Mouse (Mus musculus): ENCODE results near the gene Galnt9. TPM values are rescaled to one million over a fixed set of nuclear protein-coding genes. Genes with fewer than 3 reads are reported as not detected.
A peak's percentile ranks its signal among the peaks of the same experiment; 100 is the strongest.

Galnt9 gene
- polyA plus RNA-seq, 1 experiment from 2014 or later = 8.4 TPM

- 85% methylated on average over 3 of the region's 3 CpGs for WGBS
Observed at GRCm38 (mm10) chr5:110609425-110609824, 65.3 kb downstream of the Galnt9 start.

GRCm38 (mm10) chr5:110609868-110610267 lies 65.7 kb downstream of the Galnt9 start:
- peaks cover 4% of the 10 kb centered on the region; the same call in 1 of the 2 replicates for H3K4me1 ChIP-seq
- H3K4me3 ChIP-seq = no peak overlapping the region
- no peak for ATAC-seq (ENCODE audit: low FRiP score, low read depth)
- no peak overlapping the region for H3K9ac ChIP-seq (replicated peaks)
- H3K27me3 ChIP-seq = no peaks in the 10 kb centered on the region; the same call in 1 of the 2 replicates
- no peak overlapping the region for H3K27ac ChIP-seq (replicated peaks)
- H3K4me2 ChIP-seq (replicated peaks) = no peak overlapping the region
- H3K36me3 ChIP-seq = no peaks in the 10 kb centered on the region
- 87% methylated on average over 5 of the region's 5 CpGs for WGBS
- no peaks in the 10 kb centered on the region for H3K9me3 ChIP-seq

More at GRCm38 (mm10) chr5:110609425-110609824, 65.3 kb downstream of the Galnt9 start:
- no peaks in the 10 kb centered on the region for H3K36me3 ChIP-seq
- H3K4me1 ChIP-seq = peaks cover 4% of the 10 kb centered on the region; the same call in 1 of the 2 replicates
- ATAC-seq (ENCODE audit: low FRiP score, low read depth) = no peak
- H3K4me3 ChIP-seq = no peak overlapping the region
- H3K9ac ChIP-seq (replicated peaks) = no peak overlapping the region
- H3K4me2 ChIP-seq (replicated peaks) = no peak overlapping the region
- H3K9me3 ChIP-seq = no peaks in the 10 kb centered on the region
- H3K27ac ChIP-seq (replicated peaks) = no peak overlapping the region
- H3K27me3 ChIP-seq = no peaks in the 10 kb centered on the region; the same call in 1 of the 2 replicates

GRCm38 (mm10) chr5:110610484-110610883 lies 66.3 kb downstream of the Galnt9 start:
- ATAC-seq (ENCODE audit: low FRiP score, low read depth) = no peak
- WGBS = 88% methylated on average over 7 of the region's 7 CpGs
- H3K36me3 ChIP-seq = no peaks in the 10 kb centered on the region
- peaks cover 4% of the 10 kb centered on the region; the same call in 1 of the 2 replicates for H3K4me1 ChIP-seq
- no peak overlapping the region for H3K4me2 ChIP-seq (replicated peaks)
- H3K9ac ChIP-seq (replicated peaks) = no peak overlapping the region
- no peaks in the 10 kb centered on the region; the same call in 1 of the 2 replicates for H3K27me3 ChIP-seq
- H3K4me3 ChIP-seq = no peak overlapping the region
- no peak overlapping the region for H3K27ac ChIP-seq (replicated peaks)
- no peaks in the 10 kb centered on the region for H3K9me3 ChIP-seq

GRCm38 (mm10) chr5:110611435-110612158 lies 67.4 kb downstream of the Galnt9 start:
- Histone ChIP-seq H3K4me2 (replicated peaks) (no peak overlapping the region), H3K36me3 (no peaks in the 10 kb centered on the region), H3K27me3 (no peaks in the 10 kb centered on the region; the same call in 1 of the 2 replicates), H3K4me3 (no peak overlapping the region), H3K4me1 (peaks cover 4% of the 10 kb centered on the region; the same call in 1 of the 2 replicates), H3K27ac (replicated peaks) (no peak overlapping the region), H3K9ac (replicated peaks) (no peak overlapping the region), H3K9me3 (no peaks in the 10 kb centered on the region)
- WGBS = 79% methylated on average over 5 of the region's 5 CpGs
- no peak for ATAC-seq (ENCODE audit: low FRiP score, low read depth)

- Histone ChIP-seq H3K27ac (replicated peaks) (no peak overlapping the region), H3K9me3 (no peaks in the 10 kb centered on the region), H3K4me2 (replicated peaks) (no peak overlapping the region), H3K4me1 (no peaks in the 10 kb centered on the region), H3K36me3 (no peaks in the 10 kb centered on the region), H3K9ac (replicated peaks) (no peak overlapping the region), H3K4me3 (no peak overlapping the region), H3K27me3 (no peaks in the 10 kb centered on the region)
- ATAC-seq (ENCODE audit: low FRiP score, low read depth) = no peak
- 90% methylated on average over 6 of the region's 6 CpGs for WGBS
Observed at GRCm38 (mm10) chr5:110619226-110619625, 75.1 kb downstream of the Galnt9 start.

- ATAC-seq (ENCODE audit: low FRiP score, low read depth) = no peak
- WGBS = 85% methylated on average over 2 of the region's 2 CpGs
- Histone ChIP-seq H3K4me2 (replicated peaks) (no peak overlapping the region), H3K27me3 (peaks cover 4% of the 10 kb centered on the region; the same call in 1 of the 2 replicates), H3K4me3 (no peak overlapping the region), H3K9me3 (no peaks in the 10 kb centered on the region), H3K4me1 (peaks cover 4% of the 10 kb centered on the region; the same call in 1 of the 2 replicates), H3K27ac (replicated peaks) (no peak overlapping the region), H3K9ac (replicated peaks) (no peak overlapping the region), H3K36me3 (no peaks in the 10 kb centered on the region)
Observed at GRCm38 (mm10) chr5:110624319-110624718, 80.2 kb downstream of the Galnt9 start.

- H3K4me1 ChIP-seq = peaks cover 4% of the 10 kb centered on the region; the same call in 1 of the 2 replicates
- no peak overlapping the region for H3K4me2 ChIP-seq (replicated peaks)
- no peak overlapping the region for H3K27ac ChIP-seq (replicated peaks)
- no peak overlapping the region for H3K4me3 ChIP-seq
- ATAC-seq (ENCODE audit: low FRiP score, low read depth) = no peak
- no peaks in the 10 kb centered on the region for H3K9me3 ChIP-seq
- H3K36me3 ChIP-seq = no peaks in the 10 kb centered on the region
- peaks cover 4% of the 10 kb centered on the region; the same call in 1 of the 2 replicates for H3K27me3 ChIP-seq
- 77% methylated on average over 10 of the region's 10 CpGs for WGBS
- H3K9ac ChIP-seq (replicated peaks) = no peak overlapping the region
Observed at GRCm38 (mm10) chr5:110627351-110627750, 83.2 kb downstream of the Galnt9 start.

GRCm38 (mm10) chr5:110628156-110628555 lies 84.0 kb downstream of the Galnt9 start:
- no peak overlapping the region for H3K9ac ChIP-seq (replicated peaks)

GRCm38 (mm10) chr5:110629525-110630120 lies 85.5 kb downstream of the Galnt9 start:
- Histone ChIP-seq H3K27me3 (peaks cover 4% of the 10 kb centered on the region; the same call in 1 of the 2 replicates), H3K9ac (replicated peaks) (no peak overlapping the region), H3K9me3 (no peaks in the 10 kb centered on the region), H3K4me3 (no peak overlapping the region), H3K4me2 (replicated peaks) (no peak overlapping the region), H3K27ac (replicated peaks) (no peak overlapping the region), H3K36me3 (no peaks in the 10 kb centered on the region), H3K4me1 (peaks cover 4% of the 10 kb centered on the region; the same call in 1 of the 2 replicates)
- no peak for ATAC-seq (ENCODE audit: low FRiP score, low read depth)
- 74% methylated on average over 2 of the region's 2 CpGs for WGBS

More at GRCm38 (mm10) chr5:110628156-110628555, 84.0 kb downstream of the Galnt9 start:
- Histone ChIP-seq H3K36me3 (no peaks in the 10 kb centered on the region), H3K4me3 (no peak overlapping the region), H3K9me3 (no peaks in the 10 kb centered on the region), H3K27ac (replicated peaks) (no peak overlapping the region), H3K4me2 (replicated peaks) (0 out of 2 replicates have a peak overlapping the region, but pooled peaks have one; percentile 11), H3K4me1 (peaks cover 4% of the 10 kb centered on the region; the same call in 1 of the 2 replicates), H3K27me3 (peaks cover 4% of the 10 kb centered on the region; the same call in 1 of the 2 replicates)
- no peak for ATAC-seq (ENCODE audit: low FRiP score, low read depth)
- WGBS = 23% methylated on average over 19 of the region's 19 CpGs

GRCm38 (mm10) chr5:110635951-110636707 lies 92.0 kb downstream of the Galnt9 start:
- ATAC-seq (ENCODE audit: low FRiP score, low read depth) = no peak
- 34% methylated on average over 6 of the region's 6 CpGs for WGBS
- Histone ChIP-seq H3K4me2 (replicated peaks) (no peak overlapping the region), H3K9ac (replicated peaks) (no peak overlapping the region), H3K27ac (replicated peaks) (no peak overlapping the region), H3K4me3 (no peak overlapping the region), H3K36me3 (no peaks in the 10 kb centered on the region), H3K4me1 (no peaks in the 10 kb centered on the region), H3K27me3 (peaks cover 7% of the 10 kb centered on the region; the same call in 1 of the 2 replicates), H3K9me3 (no peaks in the 10 kb centered on the region)

GRCm38 (mm10) chr5:110638306-110639074 lies 94.3 kb downstream of the Galnt9 start:
- Histone ChIP-seq H3K9ac (replicated peaks) (no peak overlapping the region), H3K9me3 (no peaks in the 10 kb centered on the region)

More at GRCm38 (mm10) chr5:110638306-110639074, 94.3 kb downstream of the Galnt9 start:
- Histone ChIP-seq H3K27me3 (peaks cover 7% of the 10 kb centered on the region; the same call in 1 of the 2 replicates), H3K4me3 (no peak overlapping the region), H3K36me3 (no peaks in the 10 kb centered on the region), H3K27ac (replicated peaks) (no peak overlapping the region), H3K4me2 (replicated peaks) (no peak overlapping the region), H3K4me1 (no peaks in the 10 kb centered on the region)
- ATAC-seq (ENCODE audit: low FRiP score, low read depth) = no peak
- 82% methylated on average over 7 of the region's 7 CpGs for WGBS

Data from midbrain, embryonic 12.5 days (tissue).